Mouse (Mus musculus) heart, embryonic 11.5 days (tissue): ENCODE data around the gene Fam107b. TPM values are rescaled to one million over a fixed set of nuclear protein-coding genes. Genes with fewer than 3 reads are reported as not detected.

ENCODE experiments used
- ATAC-seq: fragments of 200-750 bp; cut with Nextera tagmentation; replicated peaks from 2 replicates; pipeline ENCODE4 v1.8.0; 2017; ENCODE audit warnings: moderate library complexity; ENCODE audit not compliant: insufficient number of reproducible peaks, low FRiP score, low TSS enrichment
- H3K27ac ChIP-seq: fragments of 300-500 bp; sonication (generic); 2 replicates; pipeline ENCODE4 v1.5.1; 2014; ENCODE audit warnings: mild to moderate bottlenecking, low read depth, low read length
- H3K27me3 ChIP-seq: fragments of 300-500 bp; sonication (generic); 2 replicates; pipeline ENCODE4 v1.6.1; 2014; ENCODE audit warnings: mild to moderate bottlenecking, low read length, mixed read lengths; ENCODE audit not compliant: control insufficient read depth, insufficient read depth
- H3K36me3 ChIP-seq: fragments of 300-500 bp; sonication (generic); 2 replicates; pipeline ENCODE4 v1.6.1; 2014; ENCODE audit warnings: mild to moderate bottlenecking, low read length, moderate library complexity, mixed read lengths; ENCODE audit not compliant: control insufficient read depth, insufficient read depth
- H3K4me1 ChIP-seq: fragments of 300-500 bp; sonication (generic); 2 replicates; pipeline ENCODE4 v1.6.1; 2014; ENCODE audit warnings: low read length; ENCODE audit not compliant: control insufficient read depth, insufficient read depth
- H3K4me2 ChIP-seq: fragments of 300-500 bp; sonication (generic); 2 replicates; pipeline ENCODE4 v1.6.1; 2014; ENCODE audit warnings: mild to moderate bottlenecking, moderate library complexity
- H3K4me3 ChIP-seq: fragments of 300-500 bp; sonication (generic); 2 replicates; pipeline ENCODE4 v1.5.1; 2014; ENCODE audit warnings: low read depth, low read length
- H3K9ac ChIP-seq: fragments of 300-500 bp; sonication (generic); 2 replicates; pipeline ENCODE4 v1.6.1; 2014; ENCODE audit warnings: mild to moderate bottlenecking, low read depth, low read length, moderate library complexity
- H3K9me3 ChIP-seq: fragments of 300-500 bp; sonication (generic); replicated peaks from 2 replicates; pipeline ENCODE4 v1.6.1; 2016; ENCODE audit warnings: low read length; ENCODE audit not compliant: control insufficient read depth
- WGBS: fragments of 180-500 bp; shearing (Covaris S2); extraction: QIAGEN DNeasy Blood & Tissue Kit; methylation state at CpG from one replicate; pipeline ENCODE4 v1.1.7; 2014; ENCODE audit not compliant: insufficient replicate concordance; 5-methylcytosine and 5-hydroxymethylcytosine counted together
- polyA plus RNA-seq: library from polyadenylated mRNA; unstranded; fragments of >200 nt; fragmentation: Nextera tagmentation; extraction: Ambion mirVana; gene quantifications from 2 replicates; pipeline ENCODE4 v1.2.1, GENCODE M21; 2014

Gene Fam107b
- polyA plus RNA-seq, 1 experiment from 2014 or later, result 34.6 TPM

DNA sequence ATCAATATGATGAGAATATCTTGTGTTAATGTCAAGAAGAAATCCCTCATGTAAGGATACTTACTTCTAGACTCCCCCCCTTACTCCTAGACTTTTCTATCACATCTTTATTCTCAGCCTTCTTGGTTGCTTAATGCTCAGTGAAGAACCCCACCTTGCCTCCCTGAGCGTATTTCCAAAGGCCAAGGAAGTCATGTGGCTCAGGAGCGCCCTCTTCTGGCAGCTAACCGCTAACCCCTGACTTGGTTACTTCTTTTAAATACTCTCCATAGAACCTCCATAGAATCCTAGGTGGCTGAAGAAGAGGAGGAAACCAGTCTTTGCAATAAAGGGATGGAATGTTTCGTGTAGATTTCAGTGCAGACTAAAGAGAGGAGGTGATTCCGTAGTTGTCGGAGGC lies 199.0 kb downstream of the Fam107b start:
- no peak overlapping the region for H3K4me2 ChIP-seq
- H3K4me3 ChIP-seq, result no peak overlapping the region
- no peak overlapping the region for H3K9ac ChIP-seq
- no peaks in the 10 kb centered on the region for H3K36me3 ChIP-seq
- no peak; the same call in 1 of the 2 replicates for ATAC-seq
- H3K27ac ChIP-seq, result no peak overlapping the region
- H3K4me1 ChIP-seq, result peaks cover 8% of the 10 kb centered on the region; the same call in 1 of the 2 replicates
- WGBS, result 33% methylated on average over 6 of the region's 6 CpGs
- no peaks in the 10 kb centered on the region for H3K9me3 ChIP-seq
- no peaks in the 10 kb centered on the region for H3K27me3 ChIP-seq

DNA sequence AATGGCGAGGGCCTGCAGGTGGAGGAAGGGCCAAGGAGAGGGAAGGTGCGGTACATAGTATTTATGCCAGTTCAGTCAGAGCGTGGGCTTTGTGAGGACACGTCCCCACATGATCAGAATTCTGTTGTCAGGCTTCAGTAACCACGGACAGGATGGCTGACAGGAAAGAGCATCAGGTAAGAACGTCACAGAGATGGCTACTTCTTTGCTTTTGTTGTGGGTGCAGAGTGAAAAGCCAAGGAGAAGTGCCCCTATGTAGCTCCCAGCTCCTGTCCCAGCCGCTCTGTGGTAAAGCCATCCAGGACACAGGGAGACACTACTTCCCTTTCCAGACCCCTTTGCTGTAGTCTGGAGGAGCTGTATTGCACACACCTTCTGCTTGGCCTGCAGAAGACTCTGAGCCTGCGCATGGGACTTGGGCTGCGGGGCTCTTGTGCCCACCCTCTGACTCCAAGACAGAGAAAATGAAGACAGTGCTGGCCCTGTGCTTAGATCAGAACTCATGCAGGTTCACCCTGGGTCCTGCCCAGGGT lies 199.6 kb downstream of the Fam107b start:
- Histone ChIP-seq H3K4me3 (no peak overlapping the region), H3K36me3 (no peaks in the 10 kb centered on the region), H3K4me2 (no peak overlapping the region), H3K4me1 (peaks cover 7% of the 10 kb centered on the region; the same call in 1 of the 2 replicates), H3K27me3 (no peaks in the 10 kb centered on the region), H3K9ac (no peak overlapping the region), H3K27ac (no peak overlapping the region), H3K9me3 (no peaks in the 10 kb centered on the region)
- no peak for ATAC-seq
- 81% methylated on average over 9 of the region's 9 CpGs for WGBS

DNA sequence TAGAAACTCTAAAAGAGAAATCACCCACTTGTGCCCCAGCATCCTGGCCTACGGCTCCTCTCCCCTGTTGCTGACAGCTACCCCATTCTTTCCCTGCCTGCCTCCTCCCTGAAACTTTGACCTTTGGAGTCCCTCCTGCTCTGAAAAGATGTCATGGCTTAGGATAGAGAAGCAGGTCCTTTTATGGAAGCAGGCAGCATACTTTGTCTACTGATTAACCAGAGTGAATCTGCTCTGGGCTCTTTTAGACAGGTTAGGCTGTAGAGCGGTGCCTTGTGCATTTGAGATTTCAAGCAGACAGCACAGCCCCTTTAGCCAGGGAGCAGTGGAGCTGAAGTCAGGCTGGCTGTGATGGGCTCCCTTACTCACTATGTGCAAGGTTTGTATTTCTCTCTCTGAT lies 200.1 kb downstream of the Fam107b start:
- Histone ChIP-seq H3K9me3 (no peaks in the 10 kb centered on the region), H3K4me3 (no peak overlapping the region), H3K4me2 (no peak overlapping the region), H3K36me3 (no peaks in the 10 kb centered on the region), H3K9ac (no peak overlapping the region), H3K27me3 (no peaks in the 10 kb centered on the region), H3K27ac (no peak overlapping the region), H3K4me1 (peaks cover 7% of the 10 kb centered on the region)
- WGBS, result 71% methylated on average over 2 of the region's 2 CpGs
- ATAC-seq, result no peak

DNA sequence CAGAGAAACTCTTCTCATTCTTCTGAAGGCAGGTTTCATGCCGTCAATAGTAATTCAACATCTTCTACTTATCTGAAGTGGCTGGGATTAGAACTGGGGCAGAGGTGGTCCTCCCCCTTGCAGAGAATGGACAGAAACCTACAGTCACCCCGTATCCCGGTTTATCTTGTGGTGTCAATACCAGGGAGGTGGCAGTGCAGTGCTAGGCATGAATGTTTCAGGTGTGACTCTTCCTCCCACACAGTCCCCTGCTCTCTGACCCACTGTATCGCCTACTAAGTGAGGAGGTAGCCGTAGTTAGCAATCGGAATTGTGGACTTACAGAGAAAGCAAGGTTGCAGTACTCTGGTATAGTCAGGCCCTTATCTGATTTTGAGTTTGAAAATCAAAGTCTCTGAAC lies 201.2 kb downstream of the Fam107b start:
- Histone ChIP-seq H3K9ac (no peak overlapping the region), H3K4me3 (no peak overlapping the region), H3K36me3 (no peaks in the 10 kb centered on the region), H3K27me3 (no peaks in the 10 kb centered on the region), H3K4me2 (no peak overlapping the region), H3K9me3 (no peaks in the 10 kb centered on the region), H3K4me1 (peaks cover 11% of the 10 kb centered on the region), H3K27ac (no peak overlapping the region)
- WGBS, result 64% methylated on average over 6 of the region's 6 CpGs
- no peak for ATAC-seq

DNA sequence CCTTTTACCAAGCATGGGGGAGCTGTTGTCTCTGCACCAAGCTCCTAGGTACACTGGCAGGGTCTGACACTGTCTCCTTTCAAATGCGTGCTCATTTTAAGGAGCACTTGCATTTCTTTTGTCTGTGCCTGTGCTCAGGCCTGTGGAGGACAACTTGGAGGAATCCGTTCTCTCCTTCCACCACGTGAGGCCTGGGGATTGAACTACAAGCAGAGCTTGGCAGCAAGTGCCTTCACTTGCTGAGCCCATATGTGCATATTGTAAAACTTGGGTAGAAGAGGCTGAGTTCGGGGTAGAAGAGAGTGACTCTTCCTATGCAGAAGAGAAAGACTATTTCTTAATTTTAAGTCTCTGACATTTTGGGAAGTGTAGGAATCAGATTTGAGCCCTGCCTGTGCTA lies 202.8 kb downstream of the Fam107b start:
- Histone ChIP-seq H3K4me1 (peaks cover 11% of the 10 kb centered on the region), H3K4me2 (no peak overlapping the region), H3K27ac (no peak overlapping the region), H3K9me3 (no peaks in the 10 kb centered on the region), H3K27me3 (no peaks in the 10 kb centered on the region), H3K36me3 (no peaks in the 10 kb centered on the region), H3K4me3 (no peak overlapping the region), H3K9ac (no peak overlapping the region)
- whole genome bisulfite sequencing, result 75% methylated on average over 4 of the region's 4 CpGs
- ATAC-seq, result no peak

DNA sequence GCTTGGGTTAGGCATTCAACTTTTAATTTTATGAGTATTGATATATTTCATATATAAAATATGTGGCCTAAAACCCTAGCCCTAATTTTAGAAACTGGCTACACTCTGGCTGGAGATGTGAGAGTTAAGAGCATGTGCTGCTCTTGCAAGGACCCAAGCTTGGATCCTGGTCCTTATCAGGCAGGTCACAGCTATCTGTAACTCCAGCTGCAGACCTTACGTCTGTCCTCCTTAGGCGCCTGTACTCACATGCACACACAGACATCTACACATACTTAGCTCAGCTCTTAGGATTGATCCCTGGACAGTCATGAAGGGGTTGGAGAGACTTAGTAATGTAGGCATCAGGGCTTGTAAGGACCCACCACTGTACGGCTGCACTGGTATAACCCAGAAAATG lies 205.3 kb downstream of the Fam107b start:
- no peaks in the 10 kb centered on the region for H3K36me3 ChIP-seq
- no peak overlapping the region for H3K27ac ChIP-seq
- H3K4me3 ChIP-seq, result no peak overlapping the region
- H3K4me1 ChIP-seq, result peaks cover 11% of the 10 kb centered on the region
- 33% methylated on average over 3 of the region's 3 CpGs for WGBS
- H3K9ac ChIP-seq, result no peak overlapping the region
- no peaks in the 10 kb centered on the region for H3K9me3 ChIP-seq
- ATAC-seq, result no peak
- H3K27me3 ChIP-seq, result no peaks in the 10 kb centered on the region
- no peak overlapping the region for H3K4me2 ChIP-seq

DNA sequence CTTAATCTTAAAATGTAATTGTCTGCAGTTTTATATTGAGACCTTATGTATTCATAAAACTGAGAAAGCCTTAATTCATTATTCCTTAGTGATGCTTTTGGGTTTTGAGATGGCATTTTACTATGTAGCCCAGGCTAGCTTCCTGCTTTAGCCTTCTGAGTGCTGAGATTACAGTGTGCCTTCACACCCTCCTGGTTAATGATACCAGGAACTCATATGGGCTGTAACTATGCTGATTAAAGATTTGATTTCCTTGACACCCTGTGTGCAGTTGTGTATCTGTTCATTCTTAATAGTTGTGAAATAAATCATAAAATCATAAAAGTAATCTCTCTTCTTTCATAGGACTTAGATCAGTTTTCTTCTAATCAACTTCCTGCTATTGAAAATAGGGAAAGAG lies 205.8 kb downstream of the Fam107b start:
- ATAC-seq, result no peak
- no peak overlapping the region for H3K4me3 ChIP-seq
- no peak overlapping the region for H3K4me2 ChIP-seq
- H3K9ac ChIP-seq, result no peak overlapping the region
- no peak overlapping the region for H3K27ac ChIP-seq
- no peaks in the 10 kb centered on the region for H3K36me3 ChIP-seq
- H3K9me3 ChIP-seq, result no peaks in the 10 kb centered on the region
- peaks cover 11% of the 10 kb centered on the region for H3K4me1 ChIP-seq
- no peaks in the 10 kb centered on the region for H3K27me3 ChIP-seq

DNA sequence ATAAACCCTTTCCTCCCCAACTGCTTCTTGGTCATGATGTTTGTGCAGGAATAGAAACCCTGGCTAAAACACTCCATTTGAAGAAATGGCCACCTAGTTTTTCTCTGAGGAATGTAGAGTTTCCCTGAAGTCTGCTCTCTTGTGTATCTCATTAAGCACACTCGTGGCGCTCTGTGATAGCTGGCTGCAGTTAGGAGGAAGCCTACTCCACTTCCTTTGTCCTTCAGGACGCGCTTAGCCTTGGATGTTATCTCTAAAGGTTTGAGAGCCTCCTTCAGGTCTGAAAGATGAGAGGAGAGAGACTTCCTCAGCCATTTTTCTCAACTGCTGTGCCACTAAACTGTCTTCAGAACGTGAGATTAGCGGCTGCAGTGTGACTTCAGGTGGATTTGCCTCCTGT lies 207.4 kb downstream of the Fam107b start:
- Histone ChIP-seq H3K27me3 (no peaks in the 10 kb centered on the region), H3K4me3 (no peak overlapping the region), H3K36me3 (no peaks in the 10 kb centered on the region), H3K9ac (no peak overlapping the region), H3K27ac (no peak overlapping the region), H3K4me1 (peaks cover 4% of the 10 kb centered on the region; the same call in 1 of the 2 replicates), H3K9me3 (no peaks in the 10 kb centered on the region), H3K4me2 (no peak overlapping the region)
- ATAC-seq, result no peak
- WGBS, result 41% methylated on average over 6 of the region's 6 CpGs

DNA sequence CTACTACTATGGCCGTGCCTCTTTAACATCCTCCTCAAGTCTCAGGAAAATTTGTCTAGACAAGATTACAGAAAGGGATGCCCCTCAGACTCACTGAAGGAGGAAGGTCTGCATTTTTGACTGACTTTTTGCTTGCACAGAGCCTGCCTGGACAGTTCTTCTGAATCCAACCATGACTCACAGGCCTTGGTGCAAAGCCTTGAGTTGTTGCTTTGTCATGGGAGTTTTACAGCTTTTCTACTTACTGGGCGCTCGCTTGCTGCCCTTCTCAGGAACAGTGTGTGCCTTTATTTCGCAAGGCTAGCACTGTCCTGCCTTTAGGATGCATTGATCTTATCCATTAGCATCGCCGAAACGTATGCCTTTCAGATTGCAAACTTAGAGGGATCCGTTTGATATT lies 215.3 kb downstream of the Fam107b start:
- WGBS, result 77% methylated on average over 8 of the region's 8 CpGs
- Histone ChIP-seq H3K4me3 (no peak overlapping the region), H3K27ac (no peak overlapping the region), H3K36me3 (no peaks in the 10 kb centered on the region), H3K4me1 (no peaks in the 10 kb centered on the region), H3K4me2 (no peak overlapping the region), H3K9me3 (no peaks in the 10 kb centered on the region), H3K9ac (no peak overlapping the region), H3K27me3 (no peaks in the 10 kb centered on the region)
- no peak for ATAC-seq
